Mouse (Mus musculus) intestine, postnatal 0 days (tissue): Measurements from ENCODE around the gene Bhlha15. TPM values are rescaled to one million over a fixed set of nuclear protein-coding genes. Genes with fewer than 3 reads are reported as not detected.

Source experiments
- ATAC-seq: fragments of 200-750 bp; cut with Nextera tagmentation; 2 replicates; pipeline ENCODE4 v1.8.0; 2017; ENCODE audit warnings: mild to moderate bottlenecking, moderate TSS enrichment, moderate library complexity
- H3K27ac ChIP-seq: fragments of 300-500 bp; sonication (generic); 2 replicates; pipeline ENCODE4 v1.5.1; 2014; ENCODE audit warnings: mild to moderate bottlenecking, low read depth, low read length, moderate library complexity
- H3K27me3 ChIP-seq: fragments of 300-500 bp; sonication (generic); replicated peaks from 2 replicates; pipeline ENCODE4 v1.6.1; 2014; ENCODE audit warnings: low read length, mixed read lengths; ENCODE audit not compliant: control insufficient read depth, insufficient read depth
- H3K36me3 ChIP-seq: fragments of 300-500 bp; sonication (generic); 2 replicates; pipeline ENCODE4 v1.6.1; 2014; ENCODE audit warnings: mild to moderate bottlenecking, moderate library complexity; ENCODE audit not compliant: control insufficient read depth, insufficient read depth
- H3K4me1 ChIP-seq: fragments of 300-500 bp; sonication (generic); replicated peaks from 2 replicates; pipeline ENCODE4 v1.6.1; 2014; ENCODE audit warnings: antibody characterized with exemption, low read length, mixed read lengths; ENCODE audit not compliant: control insufficient read depth, insufficient read depth
- H3K4me2 ChIP-seq: fragments of 300-500 bp; sonication (generic); replicated peaks from 2 replicates; pipeline ENCODE4 v1.6.1; 2014; ENCODE audit warnings: low read depth, mild to moderate bottlenecking, moderate library complexity
- H3K4me3 ChIP-seq: fragments of 300-500 bp; sonication (generic); 2 replicates; pipeline ENCODE4 v1.5.1; 2014; ENCODE audit warnings: low read depth, low read length
- H3K9ac ChIP-seq: fragments of 300-500 bp; sonication (generic); 2 replicates; pipeline ENCODE4 v1.6.1; 2014; ENCODE audit warnings: mild to moderate bottlenecking, low read depth, low read length
- H3K9me3 ChIP-seq: fragments of 300-500 bp; sonication (generic); 2 replicates; pipeline ENCODE4 v1.6.1; 2016; ENCODE audit warnings: mixed run types; ENCODE audit not compliant: control insufficient read depth
- CTCF ChIP-seq: sonication (generic); IDR thresholded peaks from 2 replicates; pipeline ENCODE4 v1.5.1; 2016; ENCODE audit warnings: low read depth, mild to moderate bottlenecking, control low read depth, antibody characterized with exemption, moderate library complexity
- WGBS: fragments of 180-500 bp; shearing (Covaris S2); extraction: QIAGEN DNeasy Blood & Tissue Kit; methylation state at CpG from one replicate; pipeline ENCODE4 v1.1.7; 2014; 5-methylcytosine and 5-hydroxymethylcytosine counted together
- polyA plus RNA-seq: library from polyadenylated mRNA; unstranded; fragments of >200 nt; fragmentation: Nextera tagmentation; extraction: Ambion mirVana; gene quantifications from 2 replicates; pipeline ENCODE4 v1.2.1, GENCODE M21; 2015

The Bhlha15 gene
- polyA plus RNA-seq, 1 experiment from 2014 or later, result 0.16 TPM

- Histone ChIP-seq H3K9me3 (no peaks in the 10 kb centered on the region), H3K9ac (peak overlapping the region; percentile 67), H3K36me3 (no peaks in the 10 kb centered on the region; the same call in 1 of the 2 replicates), H3K4me3 (peak overlapping the region; percentile 77), H3K27ac (peak overlapping the region; percentile 69), H3K27me3 (no peaks in the 10 kb centered on the region), H3K4me1 (no peaks in the 10 kb centered on the region), H3K4me2 (peak overlapping the region; percentile 75)
- under 1% methylated on average over 25 of the region's 25 CpGs for WGBS
- peak; percentile 14; the same call in 1 of the 2 replicates for TF ChIP-seq CTCF
- ATAC-seq, result peak; percentile 49
Observed at GRCm38 (mm10) chr5:144222811-144223502, 32.9 kb downstream of the Bhlha15 start.

- no peaks in the 10 kb centered on the region for H3K27me3 ChIP-seq
- TF ChIP-seq CTCF, result peak; percentile 39
- peak; percentile 93 for ATAC-seq
Observed at GRCm38 (mm10) chr5:144223503-144223862, 33.4 kb downstream of the Bhlha15 start, which contains the start of gene Tecpr1. Tecpr1 (minus strand) TSS chr5:144223615.

GRCm38 (mm10) chr5:144223899-144224816 is 34.1 kb downstream of the Bhlha15 start:
- Histone ChIP-seq H3K9me3 (no peaks in the 10 kb centered on the region), H3K4me2 (peak overlapping the region; percentile 75), H3K4me3 (peak overlapping the region; percentile 77), H3K36me3 (no peaks in the 10 kb centered on the region; the same call in 1 of the 2 replicates), H3K4me1 (no peaks in the 10 kb centered on the region), H3K9ac (peak overlapping the region; percentile 67), H3K27me3 (no peaks in the 10 kb centered on the region), H3K27ac (peak overlapping the region; percentile 69; the same call in 1 of the 2 replicates)
- 26% methylated on average over 18 of the region's 18 CpGs for WGBS
- TF ChIP-seq CTCF, result peak; percentile 23; the same call in 1 of the 2 replicates
- no peak for ATAC-seq

More at GRCm38 (mm10) chr5:144223503-144223862, 33.4 kb downstream of the Bhlha15 start, which contains the start of gene Tecpr1:
- Histone ChIP-seq H3K27ac (peak within 1 kb of the TSS; percentile 69), H3K4me3 (peak within 1 kb of the TSS; percentile 77), H3K4me1 (no peaks in the 10 kb centered on the region), H3K9ac (peak within 1 kb of the TSS; percentile 67), H3K36me3 (no peaks in the 10 kb centered on the region; the same call in 1 of the 2 replicates), H3K9me3 (no peaks in the 10 kb centered on the region), H3K4me2 (peak within 1 kb of the TSS; percentile 75)
- WGBS, result under 1% methylated on average over 37 of the region's 37 CpGs

GRCm38 (mm10) chr5:144226220-144226619 is 36.1 kb downstream of the Bhlha15 start:
- H3K4me2 ChIP-seq, result no peak overlapping the region
- TF ChIP-seq CTCF, result no peak
- no peaks in the 10 kb centered on the region for H3K36me3 ChIP-seq
- no peak for ATAC-seq
- no peaks in the 10 kb centered on the region for H3K27me3 ChIP-seq
- WGBS, result 28% methylated on average over 11 of the region's 11 CpGs
- H3K9me3 ChIP-seq, result no peaks in the 10 kb centered on the region
- no peak overlapping the region for H3K9ac ChIP-seq
- H3K4me1 ChIP-seq, result no peaks in the 10 kb centered on the region
- H3K4me3 ChIP-seq, result no peak overlapping the region
- H3K27ac ChIP-seq, result no peak overlapping the region

GRCm38 (mm10) chr5:144230216-144230615 is 40.1 kb downstream of the Bhlha15 start:
- Histone ChIP-seq H3K9me3 (no peaks in the 10 kb centered on the region), H3K9ac (no peak overlapping the region), H3K27ac (no peak overlapping the region), H3K4me2 (no peak overlapping the region), H3K4me3 (no peak overlapping the region), H3K27me3 (no peaks in the 10 kb centered on the region), H3K4me1 (no peaks in the 10 kb centered on the region), H3K36me3 (no peaks in the 10 kb centered on the region)
- 87% methylated on average over 7 of the region's 7 CpGs for WGBS
- ATAC-seq, result no peak
- TF ChIP-seq CTCF, result no peak

GRCm38 (mm10) chr5:144231410-144231809 is 41.3 kb downstream of the Bhlha15 start:
- Histone ChIP-seq H3K27me3 (no peaks in the 10 kb centered on the region), H3K4me2 (no peak overlapping the region), H3K9me3 (no peaks in the 10 kb centered on the region), H3K27ac (no peak overlapping the region), H3K9ac (no peak overlapping the region), H3K4me3 (no peak overlapping the region), H3K36me3 (no peaks in the 10 kb centered on the region), H3K4me1 (no peaks in the 10 kb centered on the region)
- TF ChIP-seq CTCF, result peak; percentile 74
- ATAC-seq, result no peak
- WGBS, result 80% methylated on average over 1 of the region's 1 CpGs
